In the genomic region with DNA sequence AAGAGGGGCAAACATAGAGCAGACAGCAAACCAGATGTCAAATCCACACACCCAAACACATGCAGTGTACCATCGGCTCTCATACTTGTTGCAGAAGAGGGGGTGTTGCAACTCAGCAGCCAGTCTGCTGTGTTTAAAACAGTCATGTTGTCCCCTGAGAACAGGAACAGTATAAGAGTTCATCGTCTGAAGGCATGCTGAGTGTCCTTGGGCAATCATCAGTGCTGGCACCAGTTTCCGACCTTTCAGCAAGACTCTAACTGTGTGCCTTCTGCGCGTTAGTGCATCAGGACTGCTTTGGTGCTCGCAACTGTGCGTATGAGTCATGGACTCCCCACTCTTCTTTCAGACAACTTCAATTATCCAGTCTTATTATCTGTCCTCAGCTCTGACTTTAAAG, we compare ENCODE assay signal across 21 mouse cellular contexts.
"Had no signal": no experiment of that assay in that cellular context is flagged by ENCODE, and none has a peak within 500 bp of the region (broad histone marks: within the 10 kb centered on the region; RNA-seq: fewer than 3 reads in every experiment).

No protein-coding gene starts in this region.

- H3K4me2 ChIP-seq: kidney, embryonic 15.5 days; limb, embryonic 13.5 days; liver, embryonic 12.5 days; liver, embryonic 15.5 days; lung, embryonic 15.5 days; midbrain, embryonic 11.5 days; neural tube, embryonic 12.5 days; neural tube, embryonic 15.5 days; stomach, embryonic 15.5 days had no signal

- DNase-seq: kidney, postnatal 10 days; kidney, postnatal 36 days; liver; lung, adult 18-20 months; lung, postnatal 10 days; lung, postnatal 4 days; midbrain, embryonic 14.5 days; retina, postnatal 1 day; right cerebral cortex, postnatal 25 days; spleen, adult 18-20 months; thymus, postnatal 25 days had no signal

- H3K36me3 ChIP-seq: kidney, embryonic 15.5 days; limb, embryonic 10.5 days; limb, embryonic 13.5 days; liver, embryonic 12.5 days; liver, embryonic 15.5 days; lung, embryonic 15.5 days; neural tube, embryonic 12.5 days; neural tube, embryonic 15.5 days; stomach, embryonic 15.5 days had no signal

- ATAC-seq: liver, embryonic 12.5 days had no signal

- H3K27me3 ChIP-seq: kidney, embryonic 15.5 days; limb, embryonic 13.5 days; liver, embryonic 12.5 days; liver, embryonic 15.5 days; lung, embryonic 15.5 days; neural tube, embryonic 12.5 days; neural tube, embryonic 15.5 days; stomach, embryonic 15.5 days had no signal

- H3K4me1 ChIP-seq: limb, embryonic 10.5 days; liver, embryonic 12.5 days; liver, embryonic 15.5 days; neural tube, embryonic 12.5 days; neural tube, embryonic 15.5 days; stomach, embryonic 15.5 days had no signal

- H3K4me3 ChIP-seq: kidney, embryonic 15.5 days; limb, embryonic 10.5 days; limb, embryonic 13.5 days; liver, embryonic 12.5 days; liver, embryonic 15.5 days; lung, embryonic 15.5 days; neural tube, embryonic 12.5 days; neural tube, embryonic 15.5 days; stomach, embryonic 15.5 days had no signal

- H3K27ac ChIP-seq: kidney, embryonic 15.5 days; limb, embryonic 10.5 days; limb, embryonic 13.5 days; liver, embryonic 12.5 days; liver, embryonic 15.5 days; lung, embryonic 15.5 days; neural tube, embryonic 12.5 days; neural tube, embryonic 15.5 days; stomach, embryonic 15.5 days had no signal

- H3K9me3 ChIP-seq: kidney, embryonic 15.5 days; limb, embryonic 10.5 days; limb, embryonic 13.5 days; liver, embryonic 12.5 days; liver, embryonic 15.5 days; lung, embryonic 15.5 days; neural tube, embryonic 12.5 days; neural tube, embryonic 15.5 days; stomach, embryonic 15.5 days had no signal

- H3K9ac ChIP-seq: kidney, embryonic 15.5 days; limb, embryonic 13.5 days; liver, embryonic 12.5 days; liver, embryonic 15.5 days; lung, embryonic 15.5 days; neural tube, embryonic 12.5 days; neural tube, embryonic 15.5 days; stomach, embryonic 15.5 days had no signal
